Mouse (Mus musculus) monocyte, adult 5-6 weeks (primary cell): ENCODE data around the gene Fgfr2. TPM values are rescaled to one million over a fixed set of nuclear protein-coding genes. Genes with fewer than 3 reads are reported as not detected.

Source experiments
- ATAC-seq: fragments of 153-309, 156-312 bp; replicated peaks from 2 replicates; pipeline ENCODE4 v1.8.0; 2017; ENCODE audit warnings: mild to moderate bottlenecking; ENCODE audit not compliant: low TSS enrichment, insufficient number of reproducible peaks, severe bottlenecking, poor library complexity, low FRiP score
- total RNA-seq: library from RNA; stranded (forward); fragments of 200-1000, 200-491, 200-594 nt; gene quantifications from 3 replicates; pipeline ENCODE4 v1.2.3, GENCODE M21; 2017

Gene Fgfr2
- total RNA-seq, 1 experiment from 2014 or later = not detected

- no peak for ATAC-seq
These were observed 1312.2 kb downstream of the Fgfr2 start for GRCm38 (mm10) chr7:131810916-131811315.

- no peak for ATAC-seq
These were observed 1313.5 kb downstream of the Fgfr2 start for GRCm38 (mm10) chr7:131809584-131810181.

- no peak for ATAC-seq
These were observed 1315.9 kb downstream of the Fgfr2 start for GRCm38 (mm10) chr7:131807257-131807656.

GRCm38 (mm10) chr7:131805525-131806202, 1317.5 kb downstream of the Fgfr2 start:
- ATAC-seq = no peak

GRCm38 (mm10) chr7:131800416-131801045, 1322.6 kb downstream of the Fgfr2 start:
- ATAC-seq = no peak

- ATAC-seq = no peak
These were observed 1326.0 kb downstream of the Fgfr2 start for GRCm38 (mm10) chr7:131797161-131797560.

GRCm38 (mm10) chr7:131788595-131789206, 1334.4 kb downstream of the Fgfr2 start:
- no peak for ATAC-seq

- ATAC-seq = no peak
These were observed 1337.4 kb downstream of the Fgfr2 start for GRCm38 (mm10) chr7:131785721-131786120.

- ATAC-seq = no peak
These were observed 1344.7 kb downstream of the Fgfr2 start for GRCm38 (mm10) chr7:131778271-131778985.

- no peak for ATAC-seq
These were observed 1345.5 kb downstream of the Fgfr2 start for GRCm38 (mm10) chr7:131777461-131778270.

- ATAC-seq = no peak
These were observed 1346.9 kb downstream of the Fgfr2 start for GRCm38 (mm10) chr7:131776191-131776752.

- no peak for ATAC-seq
These were observed 1365.2 kb downstream of the Fgfr2 start for GRCm38 (mm10) chr7:131757922-131758321.

- ATAC-seq = no peak
These were observed 1375.8 kb downstream of the Fgfr2 start for GRCm38 (mm10) chr7:131747152-131748010.

- ATAC-seq = no peak
These were observed 1376.4 kb downstream of the Fgfr2 start for GRCm38 (mm10) chr7:131746752-131747151.

- no peak for ATAC-seq
These were observed 1380.0 kb downstream of the Fgfr2 start for GRCm38 (mm10) chr7:131743193-131743592.

GRCm38 (mm10) chr7:131722783-131723575, 1400.2 kb downstream of the Fgfr2 start:
- ATAC-seq = no peak
